Mouse (Mus musculus) heart, embryonic 16.5 days (tissue): ENCODE measurements around the gene Veph1. TPM values are rescaled to one million over a fixed set of nuclear protein-coding genes. Genes with fewer than 3 reads are reported as not detected.

Source experiments
- ATAC-seq: fragments of 200-750 bp; cut with Nextera tagmentation; replicated peaks from 2 replicates; pipeline ENCODE4 v1.8.0; 2017; ENCODE audit warnings: moderate number of reproducible peaks; ENCODE audit not compliant: insufficient read depth, low FRiP score; ENCODE audit errors: extremely low read depth
- H3K27ac ChIP-seq: fragments of 300-500 bp; sonication (generic); 2 replicates; pipeline ENCODE4 v1.5.1; 2014; ENCODE audit warnings: mild to moderate bottlenecking, low read length, control low read depth, moderate library complexity
- H3K27me3 ChIP-seq: fragments of 300-500 bp; sonication (generic); 2 replicates; pipeline ENCODE4 v1.6.1; 2014; ENCODE audit warnings: low read length, mixed read lengths; ENCODE audit not compliant: control insufficient read depth, insufficient read depth
- H3K36me3 ChIP-seq: fragments of 300-500 bp; sonication (generic); 2 replicates; pipeline ENCODE4 v1.6.1; 2014; ENCODE audit not compliant: control insufficient read depth, insufficient read depth
- H3K4me1 ChIP-seq: fragments of 300-500 bp; sonication (generic); 2 replicates; pipeline ENCODE4 v1.6.1; 2014; ENCODE audit warnings: low read length, mixed read lengths; ENCODE audit not compliant: control insufficient read depth, insufficient read depth
- H3K4me2 ChIP-seq: fragments of 300-500 bp; sonication (generic); 2 replicates; pipeline ENCODE4 v1.6.1; 2014; ENCODE audit warnings: low read depth, mild to moderate bottlenecking, control low read depth, low read length
- H3K4me3 ChIP-seq: fragments of 300-500 bp; sonication (generic); 2 replicates; pipeline ENCODE4 v1.5.1; 2014; ENCODE audit warnings: mild to moderate bottlenecking, control low read depth, low read length
- H3K9ac ChIP-seq: fragments of 300-500 bp; sonication (generic); 2 replicates; pipeline ENCODE4 v1.6.1; 2014; ENCODE audit warnings: low read length, control low read depth
- H3K9me3 ChIP-seq: fragments of 300-500 bp; sonication (generic); replicated peaks from 2 replicates; pipeline ENCODE4 v1.6.1; 2016; ENCODE audit warnings: low read length; ENCODE audit not compliant: control insufficient read depth
- WGBS: fragments of 180-500 bp; shearing (Covaris S2); extraction: QIAGEN DNeasy Blood & Tissue Kit; methylation state at CpG from one replicate; pipeline ENCODE4 v1.1.7; 2014; 5-methylcytosine and 5-hydroxymethylcytosine counted together
- polyA plus RNA-seq: library from polyadenylated mRNA; unstranded; fragments of >200 nt; fragmentation: Nextera tagmentation; extraction: Ambion mirVana; gene quantifications from 2 replicates; pipeline ENCODE4 v1.2.1, GENCODE M21; 2015

Veph1 gene
- 0.64 and 1.3 TPM in 2 replicates for polyA plus RNA-seq

DNA sequence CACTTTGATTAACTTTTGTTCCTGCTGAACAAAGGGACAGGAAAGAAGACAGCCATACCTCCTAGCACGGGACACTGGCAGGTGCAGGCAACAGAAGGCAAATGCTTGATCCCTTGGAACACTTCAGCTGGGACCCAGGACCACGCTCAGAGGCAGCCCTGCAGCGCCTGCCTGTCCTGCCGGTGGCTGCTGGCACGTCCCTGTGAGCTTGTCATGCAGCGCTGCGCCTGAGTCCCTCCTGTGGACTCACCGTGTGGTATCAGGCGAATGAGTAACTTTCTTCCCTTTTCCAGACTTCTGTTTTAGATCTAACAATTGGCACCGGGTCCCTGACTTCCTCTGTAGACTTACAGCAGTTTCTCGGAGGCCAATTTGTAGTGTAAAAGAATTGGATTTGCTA lies at the start of gene Veph1:
TSS of gene Veph1 (minus strand) at position 293 of the 400 bp plus-strand sequence.
- Histone ChIP-seq H3K4me1 (peaks cover 9% of the 10 kb centered on the region), H3K9ac (peak within 1 kb of the TSS; percentile 5; the same call in 1 of the 2 replicates), H3K9me3 (no peaks in the 10 kb centered on the region), H3K27me3 (no peaks in the 10 kb centered on the region), H3K4me2 (no peak within 1 kb of the TSS), H3K27ac (no peak within 1 kb of the TSS), H3K4me3 (no peak within 1 kb of the TSS), H3K36me3 (no peaks in the 10 kb centered on the region)
- ATAC-seq, result no peak
- WGBS, result 37% methylated on average over 11 of the region's 11 CpGs

DNA sequence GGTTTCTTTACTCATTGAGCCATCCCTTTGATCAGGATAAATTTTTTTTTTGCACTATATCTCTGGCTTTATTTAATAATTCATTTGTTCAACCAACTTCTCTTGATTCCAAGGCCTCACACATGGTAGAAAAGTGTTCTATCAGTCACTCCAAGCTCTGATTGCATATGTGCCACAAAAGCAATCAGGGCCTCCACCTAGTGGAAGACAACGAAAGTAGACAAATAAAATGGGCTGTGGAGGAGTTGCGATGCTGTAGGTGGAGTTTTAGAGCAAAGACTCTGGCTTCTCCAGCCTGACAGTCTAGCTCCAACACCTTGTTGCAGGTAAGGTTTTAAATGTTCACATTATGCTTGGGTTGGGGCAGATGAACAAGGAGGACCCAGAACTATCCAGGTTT lies 44.1 kb upstream of the Veph1 start:
- WGBS, result 68% methylated on average over 2 of the region's 2 CpGs
- Histone ChIP-seq H3K9me3 (no peaks in the 10 kb centered on the region), H3K4me2 (no peak overlapping the region), H3K27ac (no peak overlapping the region), H3K9ac (no peak overlapping the region), H3K4me1 (no peaks in the 10 kb centered on the region), H3K27me3 (no peaks in the 10 kb centered on the region), H3K36me3 (no peaks in the 10 kb centered on the region), H3K4me3 (no peak overlapping the region)
- no peak for ATAC-seq

DNA sequence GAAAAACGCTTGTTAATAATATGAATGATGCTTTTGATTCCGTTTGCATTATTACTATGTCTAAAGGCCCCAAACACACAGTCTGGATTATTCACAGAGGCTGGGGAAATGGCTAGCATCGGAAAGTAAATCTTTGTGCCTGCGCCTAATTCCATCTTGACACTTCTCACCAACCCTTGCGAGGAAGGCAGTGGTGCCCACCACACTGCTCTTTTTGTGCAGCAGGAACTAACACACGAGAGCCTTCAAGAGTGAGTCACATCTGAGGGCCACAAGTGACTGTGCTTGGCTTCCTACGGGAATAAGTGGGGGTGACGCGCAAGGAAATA lies 35.7 kb upstream of the Veph1 start:
- Histone ChIP-seq H3K36me3 (no peaks in the 10 kb centered on the region), H3K4me3 (no peak overlapping the region), H3K9ac (no peak overlapping the region), H3K9me3 (no peaks in the 10 kb centered on the region), H3K4me1 (no peaks in the 10 kb centered on the region), H3K4me2 (no peak overlapping the region), H3K27ac (no peak overlapping the region), H3K27me3 (no peaks in the 10 kb centered on the region)
- 84% methylated on average over 9 of the region's 9 CpGs for WGBS
- no peak for ATAC-seq

DNA sequence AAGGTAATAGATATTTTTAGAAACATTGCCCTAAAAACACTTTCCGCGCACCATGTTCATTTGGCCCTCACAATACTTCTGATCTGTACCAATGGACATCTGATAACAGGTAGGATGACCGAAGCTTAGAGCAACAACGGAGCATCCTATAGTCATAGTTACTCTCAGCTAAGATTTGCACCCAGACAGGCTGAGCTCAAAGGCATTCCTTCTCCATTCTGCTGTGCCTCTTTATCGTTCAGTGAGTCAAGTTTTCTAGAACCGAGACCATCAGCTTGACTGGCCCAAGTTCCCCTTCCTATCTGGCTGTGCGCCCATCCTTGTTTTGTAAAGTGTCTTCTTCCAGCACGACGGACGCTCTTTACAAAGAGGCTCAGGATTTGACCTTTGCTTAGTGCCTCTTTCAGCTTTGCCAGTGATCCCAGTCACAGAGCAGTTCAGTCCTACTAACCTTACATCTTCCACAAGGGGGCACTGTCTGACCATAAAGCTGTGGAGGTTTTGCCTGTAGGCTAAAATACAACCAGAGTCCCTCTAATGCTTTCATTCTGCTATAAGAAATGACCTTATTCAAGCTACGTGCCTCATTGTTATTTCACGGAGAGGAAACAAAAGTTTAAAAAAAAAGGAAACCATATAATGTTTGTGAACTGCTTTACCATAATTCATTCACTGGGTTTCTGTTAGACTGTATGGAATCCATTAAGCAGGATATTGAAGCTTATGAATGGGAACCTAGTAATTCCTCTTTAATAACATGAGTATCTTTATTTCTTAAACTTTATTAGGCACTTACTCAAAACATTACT lies 35.2 kb upstream of the Veph1 start:
- H3K4me1 ChIP-seq, result no peaks in the 10 kb centered on the region
- no peaks in the 10 kb centered on the region for H3K9me3 ChIP-seq
- WGBS, result 49% methylated on average over 12 of the region's 12 CpGs
- no peaks in the 10 kb centered on the region for H3K27me3 ChIP-seq
- H3K9ac ChIP-seq, result no peak overlapping the region
- no peaks in the 10 kb centered on the region for H3K36me3 ChIP-seq
- no peak; the same call in 1 of the 2 replicates for ATAC-seq
- no peak overlapping the region for H3K4me3 ChIP-seq
- H3K27ac ChIP-seq, result no peak overlapping the region
- H3K4me2 ChIP-seq, result no peak overlapping the region

DNA sequence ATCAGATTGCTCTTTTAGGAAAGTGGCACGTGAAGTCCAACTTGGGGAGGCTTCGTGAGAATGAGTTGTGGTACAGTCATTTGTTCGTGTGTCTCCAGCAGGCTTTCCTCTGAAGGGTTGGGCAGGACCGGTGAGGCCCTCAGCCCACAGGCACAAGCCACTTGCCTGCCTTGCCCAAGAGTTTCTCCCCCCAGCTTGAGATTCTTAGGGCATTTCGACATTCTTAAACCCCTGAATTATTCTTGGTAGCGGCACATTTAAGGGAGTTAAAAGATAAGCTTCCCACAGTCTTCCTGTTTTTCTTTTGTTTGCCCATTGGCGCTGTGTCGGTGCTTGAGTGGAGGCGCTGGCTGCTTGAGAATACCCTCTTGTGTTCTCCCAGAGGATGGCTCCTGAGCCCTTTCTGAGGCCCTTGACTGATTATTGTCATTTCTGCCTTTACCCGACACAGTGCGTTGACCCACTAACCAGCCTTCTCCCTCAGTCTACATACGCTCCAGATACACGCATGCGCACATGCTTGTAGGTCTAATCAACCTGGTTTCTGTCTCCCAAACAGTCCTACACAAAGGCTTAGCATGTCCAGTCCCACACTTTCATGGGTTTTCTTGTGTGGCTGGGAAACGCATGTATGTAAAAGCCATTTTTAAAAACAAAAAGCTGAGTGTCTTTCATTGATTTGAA lies 34.4 kb upstream of the Veph1 start:
- no peaks in the 10 kb centered on the region for H3K27me3 ChIP-seq
- no peak overlapping the region for H3K4me2 ChIP-seq
- H3K4me3 ChIP-seq, result no peak overlapping the region
- no peak for ATAC-seq
- no peak overlapping the region for H3K9ac ChIP-seq
- 71% methylated on average over 15 of the region's 15 CpGs for WGBS
- H3K4me1 ChIP-seq, result no peaks in the 10 kb centered on the region
- no peaks in the 10 kb centered on the region for H3K9me3 ChIP-seq
- H3K27ac ChIP-seq, result no peak overlapping the region
- H3K36me3 ChIP-seq, result no peaks in the 10 kb centered on the region

DNA sequence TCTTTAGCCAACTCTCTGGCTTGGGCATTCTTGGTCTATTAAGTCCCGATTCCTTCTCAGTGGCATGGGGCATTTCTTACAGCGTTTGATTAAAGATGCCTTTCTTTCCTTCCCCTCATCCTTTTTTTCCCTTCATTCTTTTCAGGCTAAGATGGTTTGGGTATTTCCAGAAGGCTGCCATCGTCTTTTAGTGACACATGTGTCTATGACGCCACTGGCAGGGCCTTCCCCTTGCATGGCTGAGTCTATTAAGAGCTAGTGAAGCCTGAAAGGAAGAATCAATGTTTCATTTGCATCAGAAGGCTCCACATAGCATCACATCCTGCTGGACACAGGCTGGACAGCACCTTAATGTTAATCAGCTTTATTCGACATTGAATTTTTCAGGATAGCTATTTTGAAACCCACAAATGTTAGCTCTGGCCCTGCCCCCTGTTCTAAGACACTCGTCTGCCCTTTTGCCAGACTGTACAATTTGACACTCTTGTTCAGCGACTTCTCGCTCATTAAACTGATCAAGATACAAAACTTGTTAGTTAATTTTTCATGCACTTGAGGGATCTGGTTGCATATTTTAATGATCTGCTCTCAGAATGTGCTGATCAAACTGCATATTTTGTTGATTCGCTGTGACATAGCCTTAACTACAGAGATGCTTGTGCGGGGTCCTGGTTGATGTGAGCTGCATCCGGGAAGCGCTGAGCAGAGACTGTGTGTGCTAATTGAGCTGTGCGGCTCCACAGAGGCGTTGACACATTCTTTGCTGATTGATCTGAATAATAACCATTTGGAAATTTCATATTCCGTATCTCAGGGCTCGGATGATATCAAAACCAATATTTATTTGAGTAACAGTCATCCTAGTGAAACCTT lies 29.6 kb upstream of the Veph1 start:
- Histone ChIP-seq H3K4me2 (no peak overlapping the region), H3K4me3 (no peak overlapping the region), H3K9ac (no peak overlapping the region), H3K27me3 (no peaks in the 10 kb centered on the region), H3K4me1 (no peaks in the 10 kb centered on the region), H3K36me3 (no peaks in the 10 kb centered on the region), H3K9me3 (no peaks in the 10 kb centered on the region), H3K27ac (no peak overlapping the region)
- WGBS, result 82% methylated on average over 16 of the region's 16 CpGs
- no peak for ATAC-seq

DNA sequence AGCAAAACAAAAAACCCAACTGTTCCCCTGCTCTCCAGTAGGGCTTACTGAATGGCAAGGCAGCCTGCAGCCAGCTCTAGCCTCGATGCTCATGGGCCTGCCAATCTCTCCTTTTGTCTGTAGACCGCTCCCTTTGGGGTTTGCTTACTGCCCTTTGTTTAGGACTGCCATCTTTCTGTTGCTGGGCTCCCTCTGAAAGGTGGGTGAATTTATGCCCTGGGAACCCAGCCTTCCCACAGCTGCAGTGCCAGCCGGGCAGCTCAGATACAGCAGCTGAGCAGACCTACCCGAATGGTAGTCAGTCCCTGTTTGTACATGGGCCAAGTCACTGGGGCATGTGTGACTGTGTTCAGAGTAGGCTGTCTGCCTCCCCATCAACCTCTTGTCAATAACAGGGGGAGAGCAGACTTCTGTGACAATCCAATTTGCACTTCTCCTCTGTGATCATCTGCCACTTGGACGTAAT lies 28.9 kb upstream of the Veph1 start:
- ATAC-seq, result no peak
- WGBS, result 78% methylated on average over 5 of the region's 5 CpGs
- Histone ChIP-seq H3K9me3 (no peaks in the 10 kb centered on the region), H3K9ac (no peak overlapping the region), H3K36me3 (no peaks in the 10 kb centered on the region), H3K27ac (no peak overlapping the region), H3K4me1 (no peaks in the 10 kb centered on the region), H3K4me3 (no peak overlapping the region), H3K4me2 (no peak overlapping the region), H3K27me3 (no peaks in the 10 kb centered on the region)

DNA sequence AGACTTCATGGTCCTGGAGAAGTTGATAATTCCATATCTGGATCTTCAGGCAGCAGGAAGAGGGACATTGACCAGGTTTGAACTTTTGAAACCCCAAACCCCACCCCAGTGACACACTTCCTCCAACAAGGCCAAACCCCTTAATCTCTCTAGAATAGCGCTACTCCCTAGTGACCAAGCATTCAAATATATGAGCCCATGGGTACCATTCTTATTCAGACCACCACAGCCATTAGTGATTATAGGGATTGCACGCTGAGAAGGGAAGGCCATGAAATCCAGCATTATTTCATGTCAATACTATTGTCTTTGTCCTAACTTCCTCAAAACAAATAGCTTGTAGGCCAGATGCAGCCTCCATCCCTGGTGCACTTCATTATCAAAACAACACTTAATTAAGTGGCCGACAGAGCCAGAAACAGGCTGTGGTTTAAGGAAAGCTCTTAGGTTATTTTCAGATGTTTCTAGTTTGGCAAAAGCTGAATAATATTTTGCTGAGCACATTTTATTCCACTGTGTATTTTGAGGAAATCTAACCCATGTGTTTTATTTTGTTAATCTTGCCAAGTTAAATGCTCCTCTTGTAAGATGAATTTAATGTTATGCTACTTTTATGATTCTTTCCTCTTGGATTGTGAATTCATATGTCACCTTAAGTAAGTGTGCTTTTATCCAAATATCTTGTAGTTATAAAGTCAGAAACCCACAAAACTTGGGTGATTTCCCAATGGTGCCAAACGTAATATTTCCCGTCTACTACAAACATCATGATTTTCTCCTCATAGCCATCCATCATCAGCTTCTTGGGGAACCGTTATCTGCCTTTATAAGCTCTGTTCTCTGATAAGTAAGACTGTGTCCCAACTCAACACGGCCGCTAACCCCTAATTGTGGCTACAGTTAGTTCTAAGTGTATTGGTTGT lies 18.4 kb upstream of the Veph1 start:
- Histone ChIP-seq H3K4me1 (no peaks in the 10 kb centered on the region), H3K36me3 (no peaks in the 10 kb centered on the region), H3K9ac (no peak overlapping the region), H3K4me2 (no peak overlapping the region), H3K27ac (no peak overlapping the region), H3K4me3 (no peak overlapping the region), H3K27me3 (no peaks in the 10 kb centered on the region), H3K9me3 (no peaks in the 10 kb centered on the region)
- no peak for ATAC-seq
- 64% methylated on average over 8 of the region's 8 CpGs for WGBS
